Comparison of ENCODE assay signal across 9 mouse cellular contexts in the genomic region with DNA sequence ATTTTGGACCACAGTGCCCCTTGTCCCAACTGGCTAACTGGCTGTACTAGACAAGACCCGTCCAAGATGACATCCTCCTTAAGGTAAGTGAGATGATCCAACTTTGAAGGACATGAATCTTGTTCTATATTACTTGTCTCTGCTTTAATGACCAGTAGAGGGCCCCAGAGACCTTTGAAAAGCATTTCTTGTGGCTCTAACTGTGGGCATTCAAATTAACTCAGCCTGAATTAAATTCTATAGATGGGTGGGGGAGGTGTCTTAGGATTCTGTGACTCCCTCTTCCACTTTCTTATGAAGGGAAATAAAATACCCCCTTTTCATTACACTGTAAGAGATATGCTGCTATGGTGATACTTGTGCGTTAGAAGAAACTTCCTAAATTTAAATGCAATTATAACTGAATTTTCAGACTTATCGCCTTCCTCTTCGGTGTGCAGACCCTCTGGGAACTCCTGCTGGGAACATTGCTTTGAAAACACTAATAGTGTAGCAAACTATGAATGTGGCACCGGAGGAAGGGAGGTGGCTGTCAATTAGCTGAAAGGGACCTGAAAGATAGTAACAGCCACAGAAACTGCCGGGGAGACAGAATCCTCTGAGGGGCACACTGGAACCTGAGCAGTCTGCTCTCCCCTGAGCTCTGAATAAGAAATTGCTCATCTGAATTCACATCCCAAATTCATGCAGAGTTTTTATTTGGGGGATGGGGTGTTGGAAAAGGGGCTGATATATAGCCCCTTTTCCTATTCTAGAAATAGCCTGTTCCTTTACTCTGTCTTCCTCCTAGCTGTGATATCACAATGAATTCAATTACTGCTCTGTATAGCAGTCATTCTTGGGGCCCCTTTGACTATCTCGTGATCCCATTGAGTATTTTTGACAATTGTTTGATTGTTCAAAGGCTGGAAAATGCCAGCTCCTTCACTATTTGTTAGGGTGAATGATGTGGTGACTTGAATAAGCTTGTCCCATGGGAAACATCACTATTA.
DNase-seq lines count a peak whose midpoint lies in the region; ATAC-seq and TF ChIP-seq lines count a peak whose summit lies in the region.
"Had no signal": no experiment of that assay in that cellular context is flagged by ENCODE, and none has a peak within 500 bp of the region (broad histone marks: within the 10 kb centered on the region; RNA-seq: fewer than 3 reads in every experiment).

No protein-coding gene starts in this region.

- H3K4me2 ChIP-seq in forebrain, postnatal 0 days (ENCODE audit: low read depth): peak overlapping the region; percentile 21
- no peak overlapping the region for H3K4me2 ChIP-seq in neural tube, embryonic 11.5 days (ENCODE audit: low read depth)
- H3K4me2 ChIP-seq: limb, embryonic 13.5 days had no signal

- no peaks in the 10 kb centered on the region for H3K27me3 ChIP-seq in forebrain, postnatal 0 days (ENCODE audit: insufficient read depth, low read length)
- H3K27me3 ChIP-seq in neural tube, embryonic 11.5 days (ENCODE audit: control insufficient read depth, insufficient read depth, low read length): no peaks in the 10 kb centered on the region
- H3K27me3 ChIP-seq: limb, embryonic 13.5 days had no signal

- no peak overlapping the region for H3K4me3 ChIP-seq in forebrain, postnatal 0 days (ENCODE audit: low read depth, low read length)
- no peak overlapping the region for H3K4me3 ChIP-seq in left cerebral cortex, adult 2 months
- H3K4me3 ChIP-seq in neural tube, embryonic 11.5 days (ENCODE audit: low read depth, low read length): no peak overlapping the region
- H3K4me3 ChIP-seq: limb, embryonic 13.5 days had no signal

- DNase-seq in heart, postnatal 10 days: peak; percentile 56 to 77
- no peak for DNase-seq in heart, postnatal 25 days (ENCODE audit: low spot score)
- peak; percentile 70 for DNase-seq in CD4-positive, CD25-positive, alpha-beta regulatory T cell, adult 2 months (ENCODE audit: low read depth, low spot score)
- peak; percentile 67 for DNase-seq in adrenal gland, postnatal 14 days
- DNase-seq in forebrain, postnatal 0 days: peak; percentile 88
- peak; percentile 39 to 47 for DNase-seq in left cerebral cortex, adult 2 months (ENCODE audit: extremely low spot score in 1 of 2, low spot score in 2 of 2)
- DNase-seq in neural tube, embryonic 11.5 days (ENCODE audit: low spot score): peak; percentile 52
- no peak for DNase-seq in gastrocnemius, postnatal 36 days

- ATAC-seq in forebrain, postnatal 0 days: peak; percentile 81
- peak; percentile 55; the same call in 1 of the 2 replicates for ATAC-seq in neural tube, embryonic 11.5 days (ENCODE audit: insufficient read depth, low FRiP score, low TSS enrichment)

- H3K27ac ChIP-seq in forebrain, postnatal 0 days (ENCODE audit: low read depth, low read length): no peak overlapping the region
- H3K27ac ChIP-seq in left cerebral cortex, adult 2 months: no peak overlapping the region
- no peak overlapping the region for H3K27ac ChIP-seq in neural tube, embryonic 11.5 days (ENCODE audit: low read depth, low read length)
- H3K27ac ChIP-seq: limb, embryonic 13.5 days had no signal

- TF ChIP-seq CTCF in forebrain, postnatal 0 days (IDR thresholded peaks at IDR 0.05; ENCODE audit: low read depth): peak; percentile 81
- TF ChIP-seq CTCF in left cerebral cortex, adult 2 months (IDR thresholded peaks at IDR 0.05): peak; percentile 81

- H3K36me3 ChIP-seq in forebrain, postnatal 0 days (ENCODE audit: insufficient read depth): no peaks in the 10 kb centered on the region
- H3K36me3 ChIP-seq in neural tube, embryonic 11.5 days (ENCODE audit: control insufficient read depth, insufficient read depth, low read length): no peaks in the 10 kb centered on the region
- H3K36me3 ChIP-seq: limb, embryonic 13.5 days had no signal

- H3K9ac ChIP-seq in forebrain, postnatal 0 days: no peak overlapping the region
- no peak overlapping the region for H3K9ac ChIP-seq in neural tube, embryonic 11.5 days (ENCODE audit: low read length)
- H3K9ac ChIP-seq: limb, embryonic 13.5 days had no signal

- H3K4me1 ChIP-seq in forebrain, postnatal 0 days (ENCODE audit: insufficient read depth): no peaks in the 10 kb centered on the region; the same call in 1 of the 2 replicates
- H3K4me1 ChIP-seq in neural tube, embryonic 11.5 days (ENCODE audit: control insufficient read depth, insufficient read depth, low read length): 0 out of 2 replicates have a peak, but pooled peaks cover 3% of the 10 kb centered on the region

- WGBS in forebrain, postnatal 0 days: 5% methylated on average over 7 of the region's 7 CpGs
- 30% methylated on average over 7 of the region's 7 CpGs for WGBS in neural tube, embryonic 11.5 days

- no peaks in the 10 kb centered on the region for H3K9me3 ChIP-seq in forebrain, postnatal 0 days (ENCODE audit: low read length)
- H3K9me3 ChIP-seq in neural tube, embryonic 11.5 days (ENCODE audit: control insufficient read depth, low read length): no peaks in the 10 kb centered on the region
- H3K9me3 ChIP-seq: limb, embryonic 13.5 days had no signal

- intact Hi-C loops in heart, postnatal 10 days (cut with DNase I): loop anchor here (2.0 to 5.0 kb wide), 2 partner anchors 54 to 880 kb away; no protein-coding TSS in a partner anchor
- intact Hi-C loops in heart, postnatal 25 days (cut with DNase I): no loop called here
- intact Hi-C loops in left cerebral cortex, adult 2 months (cut with DNase I): no loop called here
- intact Hi-C loops in gastrocnemius, postnatal 36 days (cut with DNase I): no loop called here

Comparison
In these comparisons a context has a peak if more than half of its experiments do, and no peak if none do; other contexts are left out.
1. DNase-seq: peak in heart, postnatal 10 days (2 of 2), CD4-positive, CD25-positive, alpha-beta regulatory T cell, adult 2 months (single experiment), adrenal gland, postnatal 14 days (single experiment), forebrain, postnatal 0 days (single experiment), left cerebral cortex, adult 2 months (2 of 2) and neural tube, embryonic 11.5 days (single experiment); none in heart, postnatal 25 days (single experiment) and gastrocnemius, postnatal 36 days (0 of 2).